Mouse (Mus musculus): ENCODE data around the gene Upk3bl. TPM values are rescaled to one million over a fixed set of nuclear protein-coding genes. Genes with fewer than 3 reads are reported as not detected.

Upk3bl gene
- total RNA-seq (2021): under 1 TPM in 1 of 2 experiments, not detected in 1; 0.52 TPM
- long read RNA-seq: 0 reads

- DNase-seq (ENCODE audit: low spot score in 2 of 2): no peak
Measured at GRCm38 (mm10) chr5:136054301-136055077, at the start of gene Upk3bl. Upk3bl (plus strand) TSS chr5:136054492.

- DNase-seq (ENCODE audit: low spot score in 2 of 2): no peak
Measured at GRCm38 (mm10) chr5:136004537-136004936, 49.8 kb upstream of the Upk3bl start.

- DNase-seq (ENCODE audit: low spot score in 2 of 2): no peak
Measured at GRCm38 (mm10) chr5:136007745-136008144, 46.5 kb upstream of the Upk3bl start.

GRCm38 (mm10) chr5:136014877-136015276, 39.4 kb upstream of the Upk3bl start:
- no peak for DNase-seq (ENCODE audit: low spot score in 2 of 2)

GRCm38 (mm10) chr5:136015586-136015985, 38.7 kb upstream of the Upk3bl start:
- DNase-seq (ENCODE audit: low spot score in 2 of 2): no peak

- peak in 1 of 2 experiments; percentile 36 for DNase-seq (ENCODE audit: low spot score in 2 of 2)
Measured at GRCm38 (mm10) chr5:136016014-136016876, 38.0 kb upstream of the Upk3bl start.

GRCm38 (mm10) chr5:136017262-136017661, 37.0 kb upstream of the Upk3bl start:
- DNase-seq (ENCODE audit: low spot score in 2 of 2): no peak

- no peak for DNase-seq (ENCODE audit: low spot score in 2 of 2)
Measured at GRCm38 (mm10) chr5:136018726-136019125, 35.6 kb upstream of the Upk3bl start.

GRCm38 (mm10) chr5:136019907-136020306, 34.4 kb upstream of the Upk3bl start:
- no peak for DNase-seq (ENCODE audit: low spot score in 2 of 2)

GRCm38 (mm10) chr5:136025712-136026111, 28.6 kb upstream of the Upk3bl start:
- DNase-seq (ENCODE audit: low spot score in 2 of 2): no peak

- peak; percentile 35 to 47 for DNase-seq (ENCODE audit: low spot score in 2 of 2)
Measured at GRCm38 (mm10) chr5:136026859-136027258, 27.4 kb upstream of the Upk3bl start.

- no peak for DNase-seq (ENCODE audit: low spot score in 2 of 2)
Measured at GRCm38 (mm10) chr5:136027612-136028311, 26.5 kb upstream of the Upk3bl start.

GRCm38 (mm10) chr5:136034868-136035267, 19.4 kb upstream of the Upk3bl start:
- no peak for DNase-seq (ENCODE audit: low spot score in 2 of 2)

GRCm38 (mm10) chr5:136035285-136035684, 19.0 kb upstream of the Upk3bl start:
- no peak for DNase-seq (ENCODE audit: low spot score in 2 of 2)

GRCm38 (mm10) chr5:136036667-136037066, 17.6 kb upstream of the Upk3bl start:
- DNase-seq (ENCODE audit: low spot score in 2 of 2): no peak

- no peak for DNase-seq (ENCODE audit: low spot score in 2 of 2)
Measured at GRCm38 (mm10) chr5:136038258-136039214, 15.8 kb upstream of the Upk3bl start, which contains the start of gene Upk3b. Upk3b (plus strand) TSS chr5:136038496.

- DNase-seq (ENCODE audit: low spot score in 2 of 2): no peak
Measured at GRCm38 (mm10) chr5:136040210-136040609, 14.1 kb upstream of the Upk3bl start.

- DNase-seq (ENCODE audit: low spot score in 2 of 2): no peak
Measured at GRCm38 (mm10) chr5:136041260-136041659, 13.0 kb upstream of the Upk3bl start.

GRCm38 (mm10) chr5:136041666-136042065, 12.6 kb upstream of the Upk3bl start:
- DNase-seq (ENCODE audit: low spot score in 2 of 2): no peak

- DNase-seq (ENCODE audit: low spot score in 2 of 2): no peak
Measured at GRCm38 (mm10) chr5:136044865-136045264, 9.4 kb upstream of the Upk3bl start.
